Mouse (Mus musculus): Measurements from ENCODE around the gene Uimc1.

The Uimc1 gene

DNA sequence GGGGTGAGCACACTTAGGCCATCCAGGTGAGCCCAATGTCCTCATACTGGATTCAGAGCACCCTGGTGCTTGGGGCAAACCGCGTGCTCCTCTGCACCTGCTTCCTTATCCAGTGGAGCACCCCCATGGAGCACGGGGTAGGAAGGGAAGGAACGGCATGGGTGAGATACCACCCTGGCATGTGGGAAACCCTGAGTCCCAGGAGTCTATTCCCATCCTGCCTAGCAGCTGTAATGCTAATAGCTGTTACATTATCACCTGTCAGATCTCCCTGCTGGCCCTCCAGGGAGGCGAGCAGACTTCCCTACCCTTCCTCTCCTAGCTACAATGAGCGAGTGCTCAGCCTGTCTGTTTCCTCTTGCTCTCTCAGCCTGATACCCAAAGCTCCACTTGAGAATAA is 104.9 kb downstream of the Uimc1 start:
- DNase-seq (ENCODE audit: low read depth, low spot score): no peak

DNA sequence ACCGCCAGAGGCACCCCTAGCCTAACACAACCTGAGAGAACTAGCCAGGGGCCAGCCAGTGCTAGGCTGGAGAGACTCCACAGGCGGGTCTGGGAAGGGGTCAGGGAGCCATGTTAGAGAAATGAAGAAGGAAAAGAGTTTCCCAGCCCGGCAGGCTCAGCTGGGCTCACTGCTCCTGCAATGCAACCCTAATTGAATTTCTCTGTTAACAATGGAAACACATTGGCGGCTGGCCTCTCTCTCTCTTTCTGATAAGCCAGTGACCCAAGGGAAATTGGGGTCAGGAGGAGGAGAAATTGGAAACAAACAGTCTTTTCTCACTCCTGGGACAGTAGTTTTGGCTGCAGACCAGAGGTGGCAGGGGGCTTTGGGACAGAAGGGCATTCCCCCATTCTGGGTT is 105.5 kb downstream of the Uimc1 start:
- no peak for DNase-seq (ENCODE audit: low read depth, low spot score)

DNA sequence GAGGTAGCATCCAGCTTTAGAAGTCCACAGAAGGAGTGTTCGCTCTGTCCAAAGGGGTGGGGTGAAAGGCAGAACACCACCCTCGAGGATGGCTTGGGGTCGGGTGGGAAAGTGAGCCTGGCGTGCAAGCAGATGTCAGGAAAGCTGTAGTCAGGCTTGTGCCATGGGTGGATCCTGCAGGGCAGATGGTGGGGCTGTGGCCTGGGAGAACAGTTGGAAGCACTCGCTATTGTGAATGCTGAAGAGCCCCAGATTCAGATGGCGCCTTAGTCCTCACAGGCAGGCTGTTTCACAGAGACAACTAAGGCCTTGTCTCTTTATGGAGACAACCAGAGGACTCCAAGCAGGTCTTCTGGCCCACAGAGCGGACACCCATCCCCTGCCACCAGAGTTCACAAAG is 107.9 kb downstream of the Uimc1 start:
- DNase-seq (ENCODE audit: low read depth, low spot score): no peak

DNA sequence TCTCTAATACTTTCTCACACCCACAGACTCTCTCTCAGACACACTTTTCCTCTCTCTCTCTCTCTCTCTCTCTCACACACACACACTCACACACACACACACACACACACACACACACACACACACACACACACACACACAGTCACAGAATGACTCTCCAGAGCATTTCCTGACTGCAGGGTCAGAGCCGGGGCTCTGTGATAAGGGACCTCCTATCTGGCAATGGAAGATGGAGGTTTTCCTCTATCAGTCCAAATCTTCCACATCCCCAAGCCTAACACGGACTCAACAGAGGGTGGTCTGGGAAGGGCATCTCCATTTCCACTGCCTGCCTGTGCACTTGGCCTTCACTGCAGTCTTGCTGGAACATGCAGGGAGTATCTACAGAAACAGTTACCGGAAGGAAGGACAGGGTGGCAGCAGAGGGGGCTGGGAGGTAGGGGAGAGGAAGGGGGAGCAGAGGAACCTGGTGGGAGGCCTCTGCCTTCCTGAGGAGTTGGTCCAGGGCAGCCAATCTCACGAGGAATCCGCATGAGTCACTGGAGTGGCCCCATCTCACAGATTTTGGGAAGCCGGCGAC is 111.8 kb downstream of the Uimc1 start:
- no peak for DNase-seq (ENCODE audit: low read depth, low spot score)

DNA sequence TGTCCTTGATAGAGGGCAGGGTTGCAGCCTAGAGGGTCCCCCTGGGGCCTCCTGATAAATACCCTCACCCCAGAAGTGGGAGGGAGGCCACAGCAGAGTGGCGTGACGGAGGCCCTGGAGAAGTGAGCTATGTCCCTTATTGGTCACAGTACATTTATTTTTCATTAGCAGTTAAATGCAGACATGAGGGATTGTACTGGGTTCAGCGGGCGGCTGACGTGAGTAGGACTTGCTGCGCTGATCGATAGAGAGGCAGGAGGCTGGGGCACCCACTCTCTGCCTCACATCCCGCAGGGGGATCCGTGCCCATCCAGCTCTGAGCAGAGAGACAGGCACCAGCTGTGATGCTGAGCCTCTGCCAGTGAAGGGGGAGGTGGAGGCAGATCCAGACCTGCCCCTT is 112.7 kb downstream of the Uimc1 start:
- no peak for DNase-seq (ENCODE audit: low read depth, low spot score)

DNA sequence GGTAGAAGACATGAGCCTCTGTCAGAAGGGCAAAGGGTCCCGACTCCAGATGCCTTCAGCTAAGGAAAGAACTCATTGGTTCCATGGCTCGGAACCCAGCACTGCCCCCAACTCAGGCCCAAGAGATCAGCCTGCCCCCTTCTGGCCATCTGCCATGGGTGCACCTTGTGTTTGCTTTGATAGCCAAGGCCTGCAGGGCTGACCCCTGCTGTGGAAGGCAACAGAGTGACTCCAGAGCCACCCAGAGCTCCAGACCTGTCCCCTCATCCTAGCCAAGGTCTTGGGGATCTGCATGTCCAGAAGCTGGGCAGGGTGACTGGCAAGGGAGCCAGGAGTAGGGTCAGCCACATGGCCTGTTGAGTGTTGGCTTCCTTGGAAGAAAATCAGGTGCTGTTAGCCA is 116.5 kb downstream of the Uimc1 start:
- no peak for DNase-seq (ENCODE audit: low read depth, low spot score)

DNA sequence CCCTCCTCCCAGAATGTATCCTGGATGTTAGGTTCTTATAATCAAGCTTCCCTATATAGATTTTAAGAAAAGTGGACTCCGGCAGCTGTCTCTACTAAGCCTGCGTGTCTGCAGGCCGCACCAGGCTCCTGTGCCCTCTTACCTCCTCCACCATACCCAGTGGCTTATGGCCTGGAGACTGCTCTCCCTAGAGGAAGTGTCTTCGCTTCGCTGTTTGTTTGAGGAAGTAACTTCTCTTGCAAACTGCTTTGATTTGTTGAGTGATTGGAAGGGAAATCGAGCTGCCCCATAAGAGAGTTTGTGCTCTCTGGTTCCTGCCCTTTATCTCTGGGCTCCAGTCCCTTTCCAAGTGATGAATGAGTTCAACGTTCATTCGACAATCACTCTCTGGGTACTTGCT is 117.1 kb downstream of the Uimc1 start:
- no peak for DNase-seq (ENCODE audit: low read depth, low spot score)

DNA sequence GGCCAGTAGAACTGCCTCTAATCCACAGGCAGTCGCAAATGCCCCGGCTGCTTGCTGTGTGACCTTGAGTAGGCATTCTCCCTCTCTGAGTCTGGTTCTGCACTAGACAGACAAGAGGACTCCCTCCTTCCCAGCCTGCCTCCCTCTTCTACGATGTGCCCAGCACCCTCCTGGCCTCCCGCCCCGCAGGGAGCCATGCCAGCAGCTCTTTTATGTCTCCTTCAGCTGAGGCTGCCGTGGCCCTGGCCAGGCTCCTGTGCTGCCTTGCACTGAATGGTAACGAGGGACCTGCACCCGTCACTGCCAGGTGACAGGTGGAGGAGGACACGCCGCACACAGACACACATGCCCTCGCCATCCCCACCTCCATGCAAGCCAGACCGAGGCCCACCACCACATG is 119.1 kb downstream of the Uimc1 start:
- no peak for DNase-seq (ENCODE audit: low read depth, low spot score)

DNA sequence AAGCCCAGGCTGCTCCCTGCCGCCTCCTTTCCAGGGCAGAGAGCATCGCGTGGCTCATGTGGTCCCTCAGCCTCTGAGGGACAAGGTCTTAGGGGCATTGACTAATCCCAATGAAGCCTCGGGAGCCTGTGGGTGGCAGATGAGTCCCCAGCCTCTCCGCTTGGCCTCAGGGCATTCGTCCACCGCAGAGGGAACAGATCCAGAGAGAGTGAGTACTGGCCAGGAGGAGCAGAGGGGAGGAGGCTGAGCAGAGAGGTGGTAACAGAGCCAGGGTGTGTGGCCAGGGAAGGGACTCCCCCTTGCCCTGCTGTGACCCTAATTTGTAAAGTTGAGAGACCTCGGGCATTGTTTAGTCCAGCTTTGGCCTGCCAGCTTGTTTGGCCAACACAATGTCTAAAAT is 121.3 kb downstream of the Uimc1 start:
- DNase-seq (ENCODE audit: low read depth, low spot score): no peak

Data from c-Kit-negative CD71-positive TER-119-positive erythroid progenitor cells, embryonic 14.5 days (primary cell).